Mouse (Mus musculus) liver, embryonic 13.5 days (tissue): ENCODE measurements around the gene Olfr1359. TPM values are rescaled to one million over a fixed set of nuclear protein-coding genes. Genes with fewer than 3 reads are reported as not detected.
"Not testable (repeated sequence)": the region's sequence is repeated elsewhere in the genome, so short reads cannot be mapped to it uniquely, and the experiment has no call there.

Experiments
- ATAC-seq: fragments of 200-750 bp; cut with Nextera tagmentation; 2 replicates; pipeline ENCODE4 v1.8.0; 2017; ENCODE audit warnings: low read depth, mild to moderate bottlenecking, moderate number of reproducible peaks, moderate library complexity
- DNase-seq: peaks from one replicate; pipeline ENCODE4 v3.0.0; 2022
- H3K27ac ChIP-seq: fragments of 300-500 bp; sonication (generic); 2 replicates; pipeline ENCODE4 v1.5.1; 2015; ENCODE audit warnings: moderate library complexity, mild to moderate bottlenecking, inconsistent platforms
- H3K27me3 ChIP-seq: fragments of 300-500 bp; sonication (generic); 2 replicates; pipeline ENCODE4 v1.6.1; 2015; ENCODE audit warnings: mild to moderate bottlenecking, inconsistent platforms
- H3K36me3 ChIP-seq: fragments of 300-500 bp; sonication (generic); 2 replicates; pipeline ENCODE4 v1.6.1; 2015; ENCODE audit warnings: mild to moderate bottlenecking, inconsistent platforms
- H3K4me1 ChIP-seq: fragments of 300-500 bp; sonication (generic); replicated peaks from 2 replicates; pipeline ENCODE4 v1.6.1; 2015; ENCODE audit warnings: inconsistent platforms
- H3K4me2 ChIP-seq: fragments of 300-500 bp; sonication (generic); 2 replicates; pipeline ENCODE4 v1.6.1; 2015; ENCODE audit warnings: inconsistent platforms, mild to moderate bottlenecking, moderate library complexity
- H3K4me3 ChIP-seq: fragments of 300-500 bp; sonication (generic); replicated peaks from 2 replicates; pipeline ENCODE4 v1.5.1; 2015; ENCODE audit warnings: mild to moderate bottlenecking, inconsistent platforms
- H3K9ac ChIP-seq: fragments of 300-500 bp; sonication (generic); 2 replicates; pipeline ENCODE4 v1.6.1; 2015; ENCODE audit warnings: mild to moderate bottlenecking, inconsistent platforms
- H3K9me3 ChIP-seq: fragments of 300-500 bp; sonication (generic); replicated peaks from 2 replicates; pipeline ENCODE4 v1.6.1; 2016; ENCODE audit warnings: inconsistent platforms
- WGBS: fragments of 180-500 bp; shearing (Covaris S2); methylation state at CpG from one replicate; pipeline ENCODE4 v1.1.7; 2015; ENCODE audit not compliant: insufficient replicate concordance; 5-methylcytosine and 5-hydroxymethylcytosine counted together
- polyA plus RNA-seq: library from polyadenylated mRNA; unstranded; fragments of >200 nt; fragmentation: Nextera tagmentation; extraction: Ambion mirVana; gene quantifications from 2 replicates; pipeline ENCODE4 v1.2.1, GENCODE M21; 2015

Olfr1359 gene
- polyA plus RNA-seq, 1 experiment from 2014 or later = not detected

DNA sequence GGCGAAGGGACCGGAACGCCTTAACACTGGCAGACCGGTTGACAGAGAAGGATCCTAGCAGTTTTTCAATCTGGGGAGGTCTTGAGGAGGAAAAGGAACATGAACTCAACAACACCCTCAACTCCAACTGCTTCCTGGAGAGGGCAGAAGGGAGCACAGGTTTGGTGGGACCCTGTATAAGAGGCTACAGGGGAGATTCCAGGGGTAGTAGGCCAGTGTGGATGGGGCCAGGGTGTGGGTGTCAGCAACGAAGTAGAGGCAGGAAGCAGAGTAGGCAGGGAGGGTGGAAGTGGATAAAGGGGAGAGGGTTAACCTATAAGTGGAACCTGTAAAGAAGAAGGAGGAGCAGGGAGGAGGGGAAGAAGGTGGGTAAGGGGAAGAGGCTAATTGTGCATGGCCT lies 35.6 kb downstream of the Olfr1359 start:
- 73% methylated on average over 5 of the region's 5 CpGs for WGBS
- H3K9ac ChIP-seq = peak overlapping the region; percentile 81
- peak overlapping the region; percentile 96 for H3K27ac ChIP-seq

DNA sequence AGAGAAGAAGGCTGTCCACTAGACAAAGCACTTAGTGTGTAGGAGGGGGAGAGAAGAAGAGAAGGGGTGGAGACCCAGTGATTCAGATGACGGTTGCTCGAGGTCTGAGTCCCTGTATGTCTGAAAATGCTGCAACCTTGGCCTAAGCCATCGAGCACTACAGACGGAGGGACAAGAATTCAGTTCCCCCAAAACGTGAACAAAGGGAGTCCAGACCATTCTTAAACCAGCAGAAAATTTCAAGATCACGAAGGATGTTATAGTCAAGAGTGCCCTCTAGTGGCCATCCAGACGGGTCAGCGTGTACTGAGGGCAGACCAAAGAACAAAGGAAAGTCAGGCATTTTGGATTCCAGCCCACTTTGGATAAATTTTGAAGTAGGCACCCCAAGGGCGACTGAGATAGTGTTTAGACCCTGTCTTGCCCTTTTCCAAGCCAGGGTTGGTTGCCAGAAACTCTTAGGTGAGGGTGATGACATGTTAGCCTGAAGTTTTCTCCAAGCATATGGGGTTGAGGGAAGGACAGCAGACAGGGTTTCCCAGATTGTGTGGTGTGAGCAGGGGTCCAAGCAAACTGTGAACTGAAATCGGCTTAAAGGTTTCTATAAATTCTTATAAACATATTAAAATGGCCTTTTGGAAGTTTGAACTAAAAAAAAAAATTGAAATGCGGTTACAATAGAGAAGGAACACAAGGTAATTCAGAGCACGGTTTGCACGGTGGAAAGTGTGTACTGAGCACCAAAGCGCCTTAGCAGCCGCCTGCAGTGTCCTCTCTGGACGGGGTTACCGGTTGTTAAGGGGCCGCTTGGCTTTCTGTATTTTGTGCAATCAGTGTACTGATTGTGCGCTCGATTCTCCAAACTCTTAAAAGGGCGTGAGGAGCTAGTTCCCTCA lies 36.3 kb downstream of the Olfr1359 start:
- peak overlapping the region; percentile 80 for H3K4me2 ChIP-seq
- peak overlapping the region; percentile 63 for H3K4me3 ChIP-seq
- DNase-seq (peak; percentile 73), ATAC-seq (peak; percentile 60)
- H3K9me3 ChIP-seq = no peaks in the 10 kb centered on the region
- no peaks in the 10 kb centered on the region for H3K27me3 ChIP-seq
- H3K36me3 ChIP-seq = no peaks in the 10 kb centered on the region
- H3K27ac ChIP-seq = peak overlapping the region; percentile 96
- peaks cover 41% of the 10 kb centered on the region for H3K4me1 ChIP-seq
- 1% methylated on average over 21 of the region's 21 CpGs for WGBS
- H3K9ac ChIP-seq = peak overlapping the region; percentile 81

More for the DNA sequence above, 35.6 kb downstream of the Olfr1359 start:
- ATAC-seq = no peak
- no peaks in the 10 kb centered on the region for H3K36me3 ChIP-seq
- no peaks in the 10 kb centered on the region for H3K27me3 ChIP-seq
- H3K4me2 ChIP-seq = no peak overlapping the region
- no peaks in the 10 kb centered on the region for H3K9me3 ChIP-seq
- H3K4me3 ChIP-seq = no peak overlapping the region
- H3K4me1 ChIP-seq = peaks cover 37% of the 10 kb centered on the region
- no peak for DNase-seq

DNA sequence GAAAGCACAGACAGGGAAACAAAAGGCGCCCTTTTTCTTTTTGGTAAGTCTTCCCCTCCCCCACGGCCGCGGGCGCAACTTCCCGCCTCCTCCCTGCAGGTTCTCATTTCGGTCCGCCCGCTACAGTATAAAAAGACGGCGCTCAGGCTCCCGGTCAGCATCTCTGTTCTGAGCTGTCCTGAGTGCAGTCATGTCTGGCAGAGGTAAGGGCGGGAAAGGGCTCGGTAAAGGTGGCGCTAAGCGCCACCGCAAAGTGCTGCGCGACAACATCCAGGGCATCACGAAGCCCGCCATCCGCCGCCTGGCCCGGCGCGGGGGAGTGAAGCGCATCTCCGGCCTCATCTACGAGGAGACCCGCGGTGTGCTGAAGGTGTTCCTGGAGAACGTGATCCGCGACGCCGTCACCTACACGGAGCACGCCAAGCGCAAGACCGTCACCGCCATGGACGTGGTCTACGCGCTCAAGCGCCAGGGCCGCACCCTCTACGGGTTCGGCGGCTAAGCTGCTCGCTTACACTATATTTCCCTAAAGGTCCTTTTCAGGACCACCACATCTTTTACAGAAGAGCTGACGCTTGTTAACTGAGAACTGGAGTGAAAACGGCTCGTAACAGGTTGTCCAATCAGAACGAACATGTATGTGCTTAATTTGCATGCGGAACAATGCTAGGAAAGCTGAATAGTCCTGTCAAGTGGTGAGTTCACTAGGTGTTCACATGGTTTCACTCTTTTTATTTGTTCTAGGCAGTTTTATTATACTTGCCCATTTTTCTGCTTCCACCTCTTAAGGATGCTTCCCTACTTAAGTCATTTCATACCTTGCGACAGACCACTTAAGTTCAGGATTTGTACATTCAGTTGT lies 37.2 kb downstream of the Olfr1359 start, which contains the start of gene Hist1h4j:
Gene Hist1h4j, plus strand, starts transcription at position 159 of the 862 bp plus-strand sequence.
- H3K9me3 ChIP-seq, H3K27me3 ChIP-seq, H3K36me3 ChIP-seq: not testable (repeated sequence)
- Histone ChIP-seq H3K4me3 (peak within 1 kb of the TSS; percentile 63), H3K9ac (peak within 1 kb of the TSS; percentile 81), H3K4me2 (peak within 1 kb of the TSS; percentile 80), H3K27ac (peak within 1 kb of the TSS; percentile 96), H3K4me1 (peaks cover 41% of the 10 kb centered on the region)
- ATAC-seq (peak; percentile 90), DNase-seq (peak; percentile 79)
- under 1% methylated on average over 42 of the region's 56 CpGs for WGBS

DNA sequence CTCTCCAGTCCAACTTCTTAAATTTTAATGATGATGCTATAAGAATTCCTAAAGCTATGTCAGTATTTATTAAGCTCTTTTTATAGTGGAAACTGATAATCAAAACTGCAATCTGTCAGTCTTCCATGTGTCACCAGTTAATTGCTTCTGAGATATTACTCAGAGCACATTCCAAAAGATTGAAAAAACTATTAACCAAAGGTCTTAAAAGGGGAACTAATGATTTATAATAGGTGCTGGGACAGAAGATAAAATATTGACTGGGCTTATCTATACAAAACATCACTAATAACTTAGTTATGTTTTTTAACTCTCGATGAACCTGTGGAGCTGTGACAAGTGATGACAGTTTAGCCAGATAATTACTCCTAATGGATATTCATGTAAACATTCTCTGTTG lies 47.1 kb downstream of the Olfr1359 start:
- H3K9me3 ChIP-seq = no peaks in the 10 kb centered on the region
- H3K4me3 ChIP-seq = no peak overlapping the region
- ATAC-seq (no peak), DNase-seq (no peak)
- H3K27me3 ChIP-seq = no peaks in the 10 kb centered on the region
- no peak overlapping the region for H3K27ac ChIP-seq
- peaks cover 30% of the 10 kb centered on the region for H3K4me1 ChIP-seq
- 0 out of 2 replicates have a peak, but pooled peaks cover 4% of the 10 kb centered on the region for H3K36me3 ChIP-seq
- WGBS = 44% methylated on average over 1 of the region's 1 CpGs
- no peak overlapping the region for H3K4me2 ChIP-seq
- no peak overlapping the region for H3K9ac ChIP-seq

DNA sequence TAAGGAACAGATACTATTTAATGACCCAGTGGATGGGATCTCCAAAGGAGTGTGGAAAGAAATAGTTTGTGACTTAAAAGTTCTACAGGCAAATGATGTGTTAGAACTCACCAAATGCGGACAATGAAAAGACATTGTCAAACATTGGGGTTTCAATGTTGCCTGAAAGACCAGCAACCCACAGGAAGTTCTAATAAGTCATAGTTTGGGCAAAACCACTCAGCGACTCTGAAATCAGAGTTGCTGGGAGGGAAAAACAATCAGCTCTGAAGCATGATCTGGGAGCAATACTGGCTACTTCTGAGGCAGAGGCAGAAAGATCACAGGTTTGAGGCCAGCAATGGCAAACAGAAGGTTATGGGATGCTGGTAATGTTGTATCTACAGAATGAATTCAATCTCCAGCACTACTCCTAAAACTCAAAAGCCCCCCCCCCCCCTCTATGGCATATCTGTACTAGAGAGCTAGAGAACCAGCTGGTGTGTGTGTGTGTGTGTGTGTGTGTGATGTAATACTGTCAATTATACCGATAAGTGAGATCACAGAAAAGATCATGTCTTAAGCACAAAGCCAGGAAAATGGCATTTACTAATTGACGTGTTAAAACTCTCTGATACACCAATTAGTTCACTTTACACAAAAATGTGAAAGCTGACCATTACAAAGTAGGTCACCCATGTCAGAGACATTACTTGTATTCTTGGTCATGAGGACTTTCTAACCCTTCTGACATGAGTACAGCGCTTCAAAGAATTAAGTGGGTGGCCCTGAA lies 51.7 kb downstream of the Olfr1359 start:
- DNase-seq (no peak), ATAC-seq (no peak)
- H3K27ac ChIP-seq = peak overlapping the region; percentile 97
- H3K9me3 ChIP-seq = no peaks in the 10 kb centered on the region
- peak overlapping the region; percentile 80 for H3K4me2 ChIP-seq
- 3% methylated on average over 5 of the region's 5 CpGs for WGBS
- no peaks in the 10 kb centered on the region for H3K27me3 ChIP-seq
- 0 out of 2 replicates have a peak, but pooled peaks cover 4% of the 10 kb centered on the region for H3K36me3 ChIP-seq
- H3K4me1 ChIP-seq = peaks cover 42% of the 10 kb centered on the region
- peak overlapping the region; percentile 69 for H3K4me3 ChIP-seq
- peak overlapping the region; percentile 87 for H3K9ac ChIP-seq

DNA sequence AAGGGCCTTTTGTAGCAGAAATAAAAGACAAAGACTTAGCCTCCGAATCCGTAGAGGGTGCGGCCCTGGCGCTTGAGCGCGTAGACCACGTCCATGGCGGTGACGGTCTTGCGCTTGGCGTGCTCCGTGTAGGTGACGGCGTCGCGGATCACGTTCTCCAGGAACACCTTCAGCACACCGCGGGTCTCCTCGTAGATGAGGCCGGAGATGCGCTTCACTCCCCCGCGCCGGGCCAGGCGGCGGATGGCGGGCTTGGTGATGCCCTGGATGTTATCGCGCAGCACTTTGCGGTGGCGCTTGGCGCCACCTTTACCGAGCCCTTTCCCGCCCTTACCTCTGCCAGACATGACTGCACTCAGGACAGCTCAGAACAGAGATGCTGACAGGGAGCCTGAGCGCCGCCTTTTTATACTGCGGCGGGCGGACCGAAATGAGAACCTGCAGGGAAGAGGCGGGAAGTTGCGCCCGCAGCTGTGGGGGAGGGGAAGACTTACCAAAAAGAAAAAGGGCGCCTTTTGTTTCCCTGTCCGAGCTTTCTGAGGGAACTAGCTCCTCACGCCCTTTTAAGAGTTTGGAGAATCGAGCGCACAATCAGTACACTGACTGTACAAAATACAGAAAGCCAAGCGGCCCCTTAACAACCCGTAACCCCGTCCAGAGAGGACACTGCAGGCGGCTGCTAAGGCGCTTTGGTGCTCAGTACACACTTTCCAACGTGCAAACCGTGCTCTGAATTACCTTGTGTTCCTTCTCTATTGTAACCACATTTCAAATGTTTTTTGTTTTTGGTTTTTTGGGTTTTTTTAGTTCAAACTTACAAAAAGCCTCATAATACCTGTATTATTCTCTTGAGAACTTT lies 52.5 kb downstream of the Olfr1359 start, which contains the start of gene Hist1h4k:
Gene Hist1h4k, minus strand, starts transcription at position 347 of the 859 bp plus-strand sequence.
- Histone ChIP-seq H3K4me1 (peaks cover 41% of the 10 kb centered on the region), H3K4me2 (peak within 1 kb of the TSS; percentile 80), H3K4me3 (peak within 1 kb of the TSS; percentile 69), H3K27ac (peak within 1 kb of the TSS; percentile 99), H3K9ac (peak within 1 kb of the TSS; percentile 87)
- not testable (repeated sequence) for H3K27me3 ChIP-seq, H3K36me3 ChIP-seq, H3K9me3 ChIP-seq
- DNase-seq (peak; percentile 88), ATAC-seq (peak; percentile 63)
- under 1% methylated on average over 49 of the region's 56 CpGs for WGBS

DNA sequence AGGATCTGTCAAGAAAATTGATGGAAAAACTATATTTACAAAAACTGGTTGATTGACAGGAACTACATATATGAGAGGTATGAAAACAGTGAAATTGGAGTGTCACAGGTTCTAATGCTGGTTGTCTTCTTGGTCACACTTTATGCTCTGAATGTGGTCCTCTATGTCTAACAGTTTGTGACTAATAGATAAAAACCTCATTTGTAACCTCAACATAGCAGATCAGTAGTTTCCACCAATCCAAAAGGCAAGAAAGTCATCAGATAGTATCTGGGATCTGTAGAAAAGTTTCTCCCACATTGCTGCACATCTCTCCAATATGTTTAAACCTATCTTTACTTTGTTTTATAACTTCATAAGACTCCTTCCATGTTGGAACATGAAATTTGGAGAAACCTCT lies 53.5 kb downstream of the Olfr1359 start:
- Histone ChIP-seq H3K4me2 (peak overlapping the region; percentile 78), H3K9me3 (no peaks in the 10 kb centered on the region), H3K9ac (peak overlapping the region; percentile 83), H3K27ac (peak overlapping the region; percentile 99), H3K27me3 (no peaks in the 10 kb centered on the region), H3K36me3 (0 out of 2 replicates have a peak, but pooled peaks cover 4% of the 10 kb centered on the region), H3K4me3 (peak overlapping the region; percentile 58), H3K4me1 (peaks cover 38% of the 10 kb centered on the region)
- ATAC-seq = no peak
- no peak for DNase-seq

DNA sequence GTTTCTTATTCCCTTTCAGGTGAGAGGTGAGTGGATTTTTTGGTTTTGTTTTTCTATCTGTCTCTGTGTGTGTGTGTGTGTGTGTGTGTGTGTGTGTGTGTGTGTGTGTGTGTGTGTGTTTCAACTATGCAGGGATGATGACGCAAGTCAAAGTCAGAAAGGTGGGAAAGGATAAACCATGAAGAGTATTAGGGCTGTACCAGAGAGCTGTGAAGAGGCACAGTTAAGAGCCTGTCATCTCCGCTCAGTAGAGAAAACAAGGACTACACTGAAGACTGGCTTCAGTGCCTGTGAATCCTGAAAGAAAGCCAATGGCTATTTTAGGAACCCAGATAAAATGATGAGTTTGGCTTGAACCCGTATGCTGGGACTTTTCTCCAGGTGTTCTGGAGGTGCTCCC lies 53.9 kb downstream of the Olfr1359 start:
- Histone ChIP-seq H3K9me3 (no peaks in the 10 kb centered on the region), H3K4me3 (peak overlapping the region; percentile 58), H3K27ac (peak overlapping the region; percentile 99), H3K4me1 (peaks cover 37% of the 10 kb centered on the region), H3K27me3 (no peaks in the 10 kb centered on the region), H3K9ac (peak overlapping the region; percentile 83), H3K4me2 (peak overlapping the region; percentile 78), H3K36me3 (0 out of 2 replicates have a peak, but pooled peaks cover 4% of the 10 kb centered on the region)
- no peak for DNase-seq
- WGBS = 50% methylated on average over 3 of the region's 3 CpGs
- no peak for ATAC-seq

DNA sequence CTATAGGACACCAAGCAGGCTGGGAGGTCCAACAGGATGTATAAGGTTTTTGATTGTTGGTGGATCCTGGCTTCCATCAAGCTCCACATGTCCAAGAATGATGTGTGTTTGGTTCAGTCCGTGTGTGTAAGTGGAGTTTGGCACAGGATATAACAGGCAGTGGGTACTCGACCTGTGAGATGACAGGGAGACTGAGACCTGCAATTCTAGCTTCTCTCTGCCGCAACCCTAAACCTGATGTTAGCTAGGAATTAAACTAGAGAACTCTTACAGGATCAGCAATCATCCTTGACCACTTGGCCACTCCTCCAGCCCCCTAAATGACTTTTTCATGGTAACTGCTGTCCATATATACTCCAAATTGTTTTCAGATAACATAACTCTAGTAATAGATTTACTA lies 54.4 kb downstream of the Olfr1359 start:
- Histone ChIP-seq H3K4me3 (peak overlapping the region; percentile 58), H3K9me3 (no peaks in the 10 kb centered on the region), H3K27me3 (no peaks in the 10 kb centered on the region), H3K9ac (peak overlapping the region; percentile 83), H3K36me3 (0 out of 2 replicates have a peak, but pooled peaks cover 3% of the 10 kb centered on the region), H3K27ac (peak overlapping the region; percentile 99), H3K4me2 (peak overlapping the region; percentile 78), H3K4me1 (peaks cover 38% of the 10 kb centered on the region)
- no peak for DNase-seq
- no peak for ATAC-seq
- 35% methylated on average over 3 of the region's 3 CpGs for WGBS

DNA sequence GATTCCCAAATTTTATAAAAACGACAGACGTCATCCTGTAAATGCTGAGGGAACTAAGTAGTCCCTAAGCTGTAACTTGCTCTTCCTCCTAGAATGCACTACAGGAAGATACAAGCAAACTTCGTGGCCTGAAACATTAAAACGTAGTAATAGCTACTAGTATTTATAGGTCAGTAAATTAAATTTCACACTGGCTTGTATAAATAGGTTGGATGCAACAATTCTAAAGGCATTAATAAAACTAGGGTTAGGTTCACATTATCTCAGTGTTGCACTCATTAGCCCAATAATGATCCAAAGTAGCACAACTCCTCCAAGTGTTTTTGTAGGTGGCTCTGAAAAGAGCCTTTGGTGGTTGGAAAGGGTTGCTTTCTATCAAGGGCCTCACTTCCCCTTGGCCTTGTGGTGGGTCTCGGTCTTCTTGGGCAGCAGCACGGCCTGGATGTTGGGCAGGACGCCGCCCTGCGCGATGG lies 55.2 kb downstream of the Olfr1359 start:
- ATAC-seq = no peak
- H3K9me3 ChIP-seq = no peaks in the 10 kb centered on the region
- WGBS = under 1% methylated on average over 10 of the region's 10 CpGs
- no peaks in the 10 kb centered on the region for H3K27me3 ChIP-seq
- no peak for DNase-seq
- H3K4me3 ChIP-seq = peak overlapping the region; percentile 58
- H3K4me1 ChIP-seq = peaks cover 35% of the 10 kb centered on the region
- H3K36me3 ChIP-seq = no peaks in the 10 kb centered on the region
- H3K9ac ChIP-seq = peak overlapping the region; percentile 83
- peak overlapping the region; percentile 78 for H3K4me2 ChIP-seq
- peak overlapping the region; percentile 99 for H3K27ac ChIP-seq
